Mouse (Mus musculus): ENCODE data around the gene Zfp961.
"Not testable (repeated sequence)": the region's sequence is repeated elsewhere in the genome, so short reads cannot be mapped to it uniquely, and the experiment has no call there.

DNA sequence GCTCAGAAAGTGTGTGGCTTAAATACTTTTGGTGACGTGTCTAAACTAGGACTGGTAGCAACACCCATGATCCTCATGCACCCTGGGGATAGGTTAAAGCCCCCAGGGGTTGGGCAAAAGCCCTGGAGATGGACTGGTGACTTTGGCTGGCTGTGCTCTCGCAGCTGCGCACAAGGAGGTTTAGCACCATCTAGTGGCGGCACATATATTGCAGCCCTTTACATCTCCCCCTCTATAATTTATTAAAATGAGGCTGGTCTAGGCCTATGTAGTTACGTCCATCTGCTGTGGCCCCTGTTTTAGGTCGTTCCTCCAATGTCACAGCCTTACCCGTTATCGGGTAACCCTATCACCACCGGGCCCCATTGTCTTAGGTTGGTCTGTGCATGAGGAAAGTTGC lies 74.0 kb downstream of the Zfp961 start:
- not testable (repeated sequence) for TF ChIP-seq CTCF (IDR thresholded peaks at IDR 0.05; ENCODE audit: borderline replicate concordance, control insufficient read depth, extremely low read depth, insufficient read depth, low read length, poor library complexity); POLR2A (IDR thresholded peaks at IDR 0.05; ENCODE audit: control insufficient read depth, extremely low read depth, insufficient read depth, low read length, poor library complexity)

Measured in thymus, adult 2 months (tissue).